Mouse (Mus musculus) CH12.LX (cell line): ENCODE data around the gene Pou3f1. TPM values are rescaled to one million over a fixed set of nuclear protein-coding genes. Genes with fewer than 3 reads are reported as not detected.

Source experiments
- DNase-seq: peaks from one replicate; pipeline ENCODE4 v3.0.0-alpha.2; 2013; ENCODE audit errors: extremely low read depth
- H3K27ac ChIP-seq: 2 replicates; pipeline ENCODE4 v1.5.1; 2012; ENCODE audit warnings: low read depth, mild to moderate bottlenecking, control low read depth, moderate library complexity; ENCODE audit not compliant: insufficient read depth
- H3K27me3 ChIP-seq: replicated peaks from 2 replicates; pipeline ENCODE3; 2012; ENCODE audit warnings: inconsistent platforms
- H3K36me3 ChIP-seq, 2 experiments: replicated peaks in 1 of 2; 2 replicates each; pipeline versions ENCODE3 to v1.6.1; 2012; ENCODE audit warnings: inconsistent platforms in 1 of 2, low read length in 1 of 2, mild to moderate bottlenecking in 1 of 2, mixed read lengths in 1 of 2, moderate library complexity in 1 of 2; ENCODE audit not compliant: control insufficient read depth in 1 of 2, insufficient read depth in 1 of 2
- H3K4me1 ChIP-seq, 2 experiments: 2 replicates each; pipeline ENCODE4 v1.6.1; 2012; ENCODE audit warnings: inconsistent platforms in 1 of 2, moderate library complexity in 1 of 2; ENCODE audit not compliant: insufficient read depth in 2 of 2, control insufficient read depth in 1 of 2
- H3K4me2 ChIP-seq: 2 replicates; pipeline ENCODE4 v1.6.1; 2012; ENCODE audit warnings: low read depth, mild to moderate bottlenecking, control low read depth; ENCODE audit not compliant: poor library complexity, insufficient read depth, severe bottlenecking
- H3K4me3 ChIP-seq, 3 experiments: fragments of 150-350 bp in 1 of 3; sonication (generic) in 1 of 3; replicated peaks in 1 of 3; 2 replicates each; pipeline versions ENCODE3 to v1.5.1; 2011 to 2012; ENCODE audit warnings: low read depth in 2 of 3, low read length in 2 of 3, mild to moderate bottlenecking in 2 of 3, moderate library complexity in 2 of 3, control low read depth in 1 of 3, improper control_type of control experiment in 1 of 3, inconsistent platforms in 1 of 3, mixed read lengths in 1 of 3; ENCODE audit not compliant: poor library complexity in 1 of 3
- H3K79me2 ChIP-seq: replicated peaks from 2 replicates; pipeline ENCODE4 v1.6.1; 2012; ENCODE audit warnings: mild to moderate bottlenecking, moderate library complexity; ENCODE audit not compliant: control insufficient read depth, poor library complexity, insufficient read depth, severe bottlenecking; ENCODE audit errors: extremely low read depth
- H3K9ac ChIP-seq: 2 replicates; pipeline ENCODE4 v1.6.1; 2012; ENCODE audit warnings: low read depth, mild to moderate bottlenecking, control low read depth, moderate library complexity; ENCODE audit not compliant: insufficient read depth
- H3K9me3 ChIP-seq: replicated peaks from 2 replicates; pipeline ENCODE3; 2012; ENCODE audit warnings: low read length, inconsistent platforms, mixed read lengths
- CTCF ChIP-seq, 2 experiments: IDR thresholded peaks in 1 of 2; conservative IDR thresholded peaks in 1 of 2; 2 replicates each; pipeline ENCODE4 v1.5.1; 2011 to 2012; ENCODE audit warnings: low read depth in 2 of 2, low read length in 2 of 2, improper control_type of control experiment in 1 of 2, inconsistent platforms in 1 of 2, mild to moderate bottlenecking in 1 of 2, moderate library complexity in 1 of 2
- E2F4 ChIP-seq: IDR thresholded peaks from 2 replicates; pipeline ENCODE4 v1.6.1; 2011; ENCODE audit warnings: low read depth, low read length, improper control_type of control experiment; ENCODE audit not compliant: insufficient replicate concordance
- EP300 ChIP-seq: IDR thresholded peaks from 2 replicates; pipeline ENCODE4 v1.6.1; 2011; ENCODE audit warnings: low read length, improper control_type of control experiment
- ETS1 ChIP-seq: conservative IDR thresholded peaks from 2 replicates; pipeline ENCODE4 v1.6.1; 2012; ENCODE audit warnings: low read depth, mild to moderate bottlenecking, inconsistent platforms, low read length, improper control_type of control experiment, moderate library complexity
- HCFC1 ChIP-seq: IDR thresholded peaks from 2 replicates; pipeline ENCODE4 v1.6.1; 2012; ENCODE audit warnings: low read depth, mild to moderate bottlenecking, inconsistent platforms, low read length, improper control_type of control experiment
- JUN ChIP-seq: IDR thresholded peaks from 2 replicates; pipeline ENCODE4 v1.6.1; 2011; ENCODE audit warnings: low read depth, mild to moderate bottlenecking, low read length, improper control_type of control experiment, moderate library complexity; ENCODE audit not compliant: insufficient read depth
- JUND ChIP-seq: conservative IDR thresholded peaks from 2 replicates; pipeline ENCODE4 v1.6.1; 2011; ENCODE audit warnings: low read depth, low read length, improper control_type of control experiment
- KAT2A ChIP-seq: IDR thresholded peaks from 2 replicates; pipeline ENCODE4 v1.6.1; 2012; ENCODE audit warnings: low read length, improper control_type of control experiment, inconsistent platforms; ENCODE audit not compliant: insufficient replicate concordance
- MEF2A ChIP-seq: IDR thresholded peaks from 2 replicates; pipeline ENCODE4 v1.6.1; 2014; ENCODE audit warnings: low read depth, mild to moderate bottlenecking, inconsistent platforms, low read length, improper control_type of control experiment, borderline replicate concordance
- MXI1 ChIP-seq: IDR thresholded peaks from 2 replicates; pipeline ENCODE4 v1.6.1; 2011; ENCODE audit warnings: mild to moderate bottlenecking, low read depth, low read length, improper control_type of control experiment
- NELFE ChIP-seq: IDR thresholded peaks from 2 replicates; pipeline ENCODE4 v1.6.1; 2011; ENCODE audit warnings: low read depth, low read length, improper control_type of control experiment
- NRF1 ChIP-seq: IDR thresholded peaks from 2 replicates; pipeline ENCODE4 v1.6.1; 2014; ENCODE audit warnings: low read depth, mild to moderate bottlenecking, inconsistent platforms, low read length, improper control_type of control experiment, moderate library complexity
- PAX5 ChIP-seq: IDR thresholded peaks from 2 replicates; pipeline ENCODE4 v1.6.1; 2012; ENCODE audit warnings: low read length, inconsistent platforms, mixed read lengths
- POLR2A ChIP-seq: IDR thresholded peaks from 2 replicates; pipeline ENCODE4 v1.6.1; 2011; ENCODE audit warnings: low read depth, mild to moderate bottlenecking, improper control_type of control experiment, low read length
- POLR2AphosphoS2 ChIP-seq: IDR thresholded peaks from 2 replicates; pipeline ENCODE4 v1.6.1; 2011; ENCODE audit warnings: low read depth, low read length, improper control_type of control experiment
- RAD21 ChIP-seq: IDR thresholded peaks from 2 replicates; pipeline ENCODE4 v1.6.1; 2011; ENCODE audit warnings: low read depth, mild to moderate bottlenecking, low read length, improper control_type of control experiment, moderate library complexity
- RCOR1 ChIP-seq: conservative IDR thresholded peaks from 2 replicates; pipeline ENCODE4 v1.6.1; 2012; ENCODE audit warnings: low read depth, mild to moderate bottlenecking, inconsistent platforms, low read length, improper control_type of control experiment
- SIN3A ChIP-seq: IDR thresholded peaks from 2 replicates; pipeline ENCODE4 v1.6.1; 2012; ENCODE audit warnings: low read length, improper control_type of control experiment, inconsistent platforms
- TBP ChIP-seq: conservative IDR thresholded peaks from 2 replicates; pipeline ENCODE4 v1.6.1; 2011; ENCODE audit warnings: low read depth, low read length, improper control_type of control experiment
- TCF12 ChIP-seq: IDR thresholded peaks from 2 replicates; pipeline ENCODE4 v1.6.1; 2014; ENCODE audit warnings: low read depth, mild to moderate bottlenecking, inconsistent platforms, low read length, improper control_type of control experiment
- UBTF ChIP-seq: IDR thresholded peaks from 2 replicates; pipeline ENCODE4 v1.6.1; 2012; ENCODE audit warnings: low read depth, mild to moderate bottlenecking, inconsistent platforms, low read length, improper control_type of control experiment, moderate library complexity
- USF1 ChIP-seq: IDR thresholded peaks from 2 replicates; pipeline ENCODE4 v1.6.1; 2014; ENCODE audit warnings: low read depth, mild to moderate bottlenecking, inconsistent platforms, low read length, improper control_type of control experiment
- ZC3H11A ChIP-seq: IDR thresholded peaks from 2 replicates; pipeline ENCODE4 v1.6.1; 2012; ENCODE audit warnings: low read depth, mild to moderate bottlenecking, inconsistent platforms, low read length, improper control_type of control experiment
- ZMIZ1 ChIP-seq: IDR thresholded peaks from 2 replicates; pipeline ENCODE4 v1.6.1; 2012; ENCODE audit warnings: low read depth, mild to moderate bottlenecking, inconsistent platforms, low read length, improper control_type of control experiment
- ZNF384 ChIP-seq: IDR thresholded peaks from 2 replicates; pipeline ENCODE4 v1.6.1; 2012; ENCODE audit warnings: low read depth, low read length, improper control_type of control experiment, inconsistent platforms
- dilution Hi-C: fragments of 300-500 bp; cut with MboI; formaldehyde crosslinking; loops from 2 replicates; pipeline ENCODE4 v1.14.3; 2020; ENCODE audit warnings: low sequenced_read_pairs; ENCODE audit not compliant: extremely low pct_unique_long_range_greater_than_20kb, extremely low pct_ligation_motif_present
- in situ Hi-C: fragments of 300-500 bp; cut with MboI; formaldehyde crosslinking; loops from 3 replicates; pipeline ENCODE4 v1.14.3; 2019; ENCODE audit warnings: low sequenced_read_pairs, low pct_ligation_motif_present, low pct_unique_long_range_greater_than_20kb, mixed read lengths
- polyA plus RNA-seq: library from polyadenylated mRNA; unstranded; fragments of >175 nt; gene quantifications from 2 replicates; pipeline ENCODE4 v1.2.1, GENCODE M21; 2012; ENCODE audit warnings: low read depth; ENCODE audit not compliant: insufficient read length
- total RNA-seq, 2 experiments: library from RNA; depleted of rRNA; stranded (reverse); fragments of 300-350 nt in 1 of 2; fragments of >200 nt in 1 of 2; gene quantifications; 2 replicates each; pipeline ENCODE4 v1.2.3; 2012 to 2014

The Pou3f1 gene
- total and polyA plus RNA-seq, 3 experiments, result not detected

DNA sequence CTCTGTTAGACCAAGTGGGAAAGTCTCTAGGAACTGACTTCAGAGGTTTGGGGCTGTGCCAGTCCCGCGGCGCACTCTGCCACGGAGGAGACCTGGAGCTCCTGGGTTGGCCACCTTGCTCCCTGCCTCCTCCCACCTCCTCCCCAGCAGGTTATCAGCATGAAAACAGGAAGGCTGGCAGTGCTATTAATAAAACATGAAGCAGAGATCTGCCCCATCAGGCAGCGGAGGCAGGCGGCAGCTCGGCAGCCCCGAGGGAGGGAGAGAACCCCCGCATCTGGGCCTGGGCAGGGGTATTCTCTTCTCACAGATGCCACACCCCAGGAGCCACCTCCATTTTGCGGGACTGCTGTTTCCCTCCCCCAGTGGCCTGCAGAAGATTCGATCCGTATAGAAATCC lies 16.9 kb upstream of the Pou3f1 start:
- Histone ChIP-seq H3K79me2 (no peaks in the 10 kb centered on the region), H3K4me1 (peaks cover 0 to under 1% of the 10 kb centered on the region in 2 experiments; a peak in 1 of 4 replicates), H3K27ac (no peak overlapping the region), H3K4me3 (no peak overlapping the region), H3K36me3 (no peaks in the 10 kb centered on the region), H3K27me3 (peaks cover 82% of the 10 kb centered on the region), H3K9ac (no peak overlapping the region), H3K9me3 (no peaks in the 10 kb centered on the region), H3K4me2 (no peak overlapping the region)
- TF ChIP-seq KAT2A, result no peak
- no peak for TF ChIP-seq ZNF384
- no peak for TF ChIP-seq ZMIZ1
- TF ChIP-seq JUN, result no peak
- no peak for TF ChIP-seq JUND
- no peak for TF ChIP-seq MXI1
- TF ChIP-seq ETS1, result no peak
- no peak for TF ChIP-seq NELFE
- no peak for TF ChIP-seq RAD21
- TF ChIP-seq POLR2AphosphoS2, result no peak
- no peak for TF ChIP-seq ZC3H11A
- no peak for TF ChIP-seq MEF2A
- TF ChIP-seq CTCF (conservative IDR thresholded peaks at IDR 0.05 in 1 of 2, IDR thresholded peaks at IDR 0.05 in 1 of 2; ENCODE audit: low read depth in 2 of 2, low read length in 2 of 2), result no peak
- no peak for TF ChIP-seq POLR2A
- TF ChIP-seq HCFC1, result no peak
- TF ChIP-seq EP300, result no peak
- no peak for DNase-seq
- in situ Hi-C loops (no loop called here), dilution Hi-C loops (no loop called here)

- Histone ChIP-seq H3K79me2 (no peaks in the 10 kb centered on the region), H3K4me2 (no peak overlapping the region), H3K27ac (no peak overlapping the region), H3K9ac (no peak overlapping the region), H3K4me1 (peaks cover 10 to 24% of the 10 kb centered on the region in 2 experiments), H3K27me3 (peaks cover 42% of the 10 kb centered on the region), H3K9me3 (no peaks in the 10 kb centered on the region), H3K36me3 (no peaks in the 10 kb centered on the region), H3K4me3 (no peak overlapping the region)
- dilution Hi-C loops, result no loop called here
- in situ Hi-C loops, result no loop called here
- DNase-seq, result no peak
- TF ChIP-seq UBTF (no peak), PAX5 (no peak), ZC3H11A (no peak), RAD21 (no peak), JUND (no peak), SIN3A (no peak), ETS1 (no peak), HCFC1 (no peak), TBP (no peak), USF1 (no peak), MXI1 (no peak), KAT2A (no peak), RCOR1 (no peak), NRF1 (no peak), TCF12 (no peak), E2F4 (no peak)
Observed at GRCm38 (mm10) chr4:124643859-124644258, 12.7 kb upstream of the Pou3f1 start.
